Mouse (Mus musculus) natural killer cell, adult 2 months (primary cell): Measurements from ENCODE around the gene Gmcl1.

Experiments
- DNase-seq, 2 experiments: peaks; one replicate each; pipeline ENCODE4 v3.0.0; 2022; ENCODE audit warnings: low spot score in 2 of 2

Gmcl1 gene

DNA sequence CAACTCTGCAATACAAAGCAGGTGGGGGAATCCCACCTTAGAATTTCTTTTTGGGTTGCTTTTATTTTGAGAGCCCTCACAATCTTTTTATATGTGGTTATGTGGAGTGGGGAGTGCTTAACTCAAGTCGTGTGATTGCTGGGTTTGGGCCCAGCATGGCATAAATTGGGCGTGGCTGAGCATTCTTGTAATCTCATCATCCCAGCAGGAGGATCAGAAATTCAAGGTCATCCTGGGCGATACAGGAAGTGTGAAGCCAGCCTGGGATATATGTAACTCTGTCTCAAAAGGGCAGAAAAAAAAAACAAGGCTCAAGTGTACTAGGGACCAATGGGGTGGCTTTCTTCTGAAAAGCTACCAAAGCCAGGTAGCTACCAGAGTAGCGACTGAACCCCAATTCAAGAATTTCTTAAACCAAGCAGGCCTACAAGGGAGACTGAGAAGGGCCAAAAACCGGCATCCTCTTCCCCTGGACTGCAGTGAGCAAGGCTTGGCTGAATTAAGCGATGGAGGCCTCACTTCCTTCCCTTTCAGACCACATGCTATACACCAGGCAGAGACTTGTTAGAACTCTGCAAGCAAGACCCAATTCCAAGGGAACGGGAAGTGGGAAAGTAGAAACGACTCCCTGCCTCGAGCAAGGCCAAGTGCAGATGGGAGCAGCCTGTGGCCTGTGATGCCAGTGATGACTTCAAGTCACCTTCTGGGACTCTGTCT lies 72.9 kb downstream of the Gmcl1 start:
- no peak for DNase-seq

- DNase-seq: no peak
Observed at GRCm38 (mm10) chr6:86658501-86658900, 74.7 kb downstream of the Gmcl1 start.

DNA sequence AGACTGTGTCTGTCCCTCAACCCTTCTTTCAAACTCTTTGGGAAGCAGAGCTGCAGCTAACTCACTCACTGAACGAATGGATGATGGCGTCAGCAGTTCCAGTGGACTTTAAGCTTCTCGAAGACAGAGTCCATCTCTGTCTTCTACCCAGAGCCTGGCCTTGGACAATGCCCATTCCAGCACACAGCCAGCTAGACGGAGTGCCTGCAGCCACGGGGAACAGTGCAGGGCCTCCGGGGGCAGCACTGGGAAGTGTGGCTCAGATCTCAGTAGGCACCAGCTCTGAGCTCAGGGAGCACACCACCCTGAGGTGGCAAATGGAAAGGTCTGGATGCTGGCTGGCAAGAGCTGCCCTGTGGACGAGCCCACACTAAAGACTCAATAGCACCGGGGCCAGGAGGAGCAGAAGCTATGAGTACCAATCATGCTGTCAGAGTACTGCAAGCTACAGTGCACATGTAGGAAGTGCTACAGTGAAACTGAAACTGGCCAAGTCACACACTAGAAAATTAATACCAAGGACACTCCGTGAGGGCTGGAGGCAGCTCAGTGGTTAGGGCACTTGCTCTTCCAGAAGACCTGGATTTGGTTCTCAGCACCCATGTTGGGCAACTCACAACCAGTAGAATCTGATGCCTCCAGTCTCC lies 78.8 kb downstream of the Gmcl1 start:
- no peak for DNase-seq

GRCm38 (mm10) chr6:86653026-86653425 lies 80.2 kb downstream of the Gmcl1 start:
- DNase-seq: no peak

DNA sequence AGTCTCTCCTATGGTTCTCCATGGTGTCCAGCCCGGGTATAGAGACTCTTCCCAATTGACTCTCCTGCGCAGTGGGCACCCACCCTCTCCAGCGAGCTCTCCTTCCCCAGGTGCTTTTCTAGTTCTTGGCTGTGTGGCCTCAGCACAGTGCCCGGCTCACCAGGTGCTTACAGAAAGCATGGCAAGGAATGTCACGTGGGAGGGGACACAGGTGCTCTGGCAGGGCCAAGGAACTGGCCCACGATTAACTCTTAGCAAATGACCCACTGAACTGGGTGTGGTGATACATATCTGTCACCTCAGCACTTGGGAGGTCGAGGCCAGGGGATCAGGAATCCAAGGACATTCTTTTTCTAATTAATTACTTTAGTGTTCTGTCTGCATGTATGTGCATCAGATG lies 87.0 kb downstream of the Gmcl1 start:
- DNase-seq: no peak

- peak; percentile 21 to 54 for DNase-seq
Observed at GRCm38 (mm10) chr6:86645551-86645950, 87.6 kb downstream of the Gmcl1 start.

DNA sequence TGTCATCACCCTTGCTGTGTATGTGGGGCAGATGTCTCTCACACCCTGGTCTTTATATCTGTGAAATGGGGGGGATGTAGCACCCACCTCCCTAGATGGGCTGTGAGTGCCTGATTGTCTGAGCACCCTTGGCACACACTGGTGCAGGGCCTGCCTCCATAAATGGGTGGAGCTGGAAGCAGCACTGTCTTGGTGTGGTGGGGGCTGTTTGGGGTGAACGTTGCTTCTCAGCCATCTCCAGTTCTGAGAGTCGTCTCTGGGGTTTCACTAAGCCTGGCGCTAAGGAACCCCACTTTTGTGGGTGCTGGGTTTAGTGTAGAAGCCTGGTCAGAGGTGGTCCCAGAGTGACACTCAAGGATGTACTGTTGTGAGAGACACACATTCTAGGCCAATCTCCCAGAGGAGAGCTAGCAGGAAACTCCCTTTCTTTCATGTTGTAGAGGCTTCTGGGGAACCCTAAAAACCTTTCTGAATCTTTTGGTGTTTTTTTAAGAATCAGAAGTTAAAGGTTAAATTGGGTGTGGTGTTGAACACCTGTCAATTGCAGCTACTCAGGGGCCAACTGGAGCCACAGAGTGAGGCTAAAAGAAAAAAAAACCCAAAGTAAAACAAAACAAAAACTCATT lies 88.3 kb downstream of the Gmcl1 start:
- peak in 1 of 2 experiments; percentile 34 for DNase-seq
